Mouse (Mus musculus): ENCODE measurements around the gene Rad51b. TPM values are rescaled to one million over a fixed set of nuclear protein-coding genes. Genes with fewer than 3 reads are reported as not detected.

Rad51b gene
- total RNA-seq, 4 experiments from 2014 or later: 0.17 to 0.34 TPM; not detected in 2

- no peak for DNase-seq (ENCODE audit: low spot score in 2 of 2)
These were observed 497.7 kb downstream of the Rad51b start for GRCm38 (mm10) chr12:79794802-79795201.

GRCm38 (mm10) chr12:79796260-79796659 lies 499.2 kb downstream of the Rad51b start:
- DNase-seq (ENCODE audit: low spot score in 2 of 2): no peak

- no peak for DNase-seq (ENCODE audit: low spot score in 2 of 2)
These were observed 500.0 kb downstream of the Rad51b start for GRCm38 (mm10) chr12:79796823-79797821.

GRCm38 (mm10) chr12:79798488-79798887 lies 501.4 kb downstream of the Rad51b start:
- DNase-seq (ENCODE audit: low spot score in 2 of 2): no peak

GRCm38 (mm10) chr12:79799370-79799769 lies 502.3 kb downstream of the Rad51b start:
- no peak for DNase-seq (ENCODE audit: low spot score in 2 of 2)

- no peak for DNase-seq (ENCODE audit: low spot score in 2 of 2)
These were observed 506.6 kb downstream of the Rad51b start for GRCm38 (mm10) chr12:79803670-79804069.

- DNase-seq (ENCODE audit: low spot score in 2 of 2): no peak
These were observed 507.9 kb downstream of the Rad51b start for GRCm38 (mm10) chr12:79804776-79805524.

GRCm38 (mm10) chr12:79806990-79807389 lies 509.9 kb downstream of the Rad51b start:
- DNase-seq (ENCODE audit: low spot score in 2 of 2): no peak

- DNase-seq (ENCODE audit: low spot score in 2 of 2): no peak
These were observed 510.3 kb downstream of the Rad51b start for GRCm38 (mm10) chr12:79807410-79807847.

- DNase-seq (ENCODE audit: low spot score in 2 of 2): no peak
These were observed 510.9 kb downstream of the Rad51b start for GRCm38 (mm10) chr12:79807938-79808401.

GRCm38 (mm10) chr12:79808426-79809398 lies 511.6 kb downstream of the Rad51b start:
- DNase-seq (ENCODE audit: low spot score in 2 of 2): no peak

GRCm38 (mm10) chr12:79809518-79809917 lies 512.4 kb downstream of the Rad51b start:
- no peak for DNase-seq (ENCODE audit: low spot score in 2 of 2)

- no peak for DNase-seq (ENCODE audit: low spot score in 2 of 2)
These were observed 515.3 kb downstream of the Rad51b start for GRCm38 (mm10) chr12:79812422-79812821.

GRCm38 (mm10) chr12:79812838-79813563 lies 515.9 kb downstream of the Rad51b start:
- no peak for DNase-seq (ENCODE audit: low spot score in 2 of 2)

- no peak for DNase-seq (ENCODE audit: low spot score in 2 of 2)
These were observed 516.7 kb downstream of the Rad51b start for GRCm38 (mm10) chr12:79813566-79814305.

GRCm38 (mm10) chr12:79814312-79815091 lies 517.4 kb downstream of the Rad51b start:
- no peak for DNase-seq (ENCODE audit: low spot score in 2 of 2)

- no peak for DNase-seq (ENCODE audit: low spot score in 2 of 2)
These were observed 519.2 kb downstream of the Rad51b start for GRCm38 (mm10) chr12:79816241-79816640.

- no peak for DNase-seq (ENCODE audit: low spot score in 2 of 2)
These were observed 523.3 kb downstream of the Rad51b start for GRCm38 (mm10) chr12:79820228-79820958.
